Mouse (Mus musculus) hindbrain, embryonic 11.5 days (tissue): Measurements from ENCODE around the gene Pdzrn3. TPM values are rescaled to one million over a fixed set of nuclear protein-coding genes. Genes with fewer than 3 reads are reported as not detected.

Source experiments
- ATAC-seq: fragments of 200-750 bp; cut with Nextera tagmentation; 2 replicates; pipeline ENCODE4 v1.8.0; 2017; ENCODE audit warnings: mild to moderate bottlenecking, moderate TSS enrichment, moderate library complexity; ENCODE audit not compliant: low FRiP score
- DNase-seq: peaks from one replicate; pipeline ENCODE4 v3.0.0-alpha.2; 2015; ENCODE audit warnings: low spot score
- H3K27ac ChIP-seq: fragments of 300-500 bp; sonication (generic); 2 replicates; pipeline ENCODE4 v1.5.1; 2014; ENCODE audit warnings: mild to moderate bottlenecking, low read depth, low read length
- H3K27me3 ChIP-seq: fragments of 300-500 bp; sonication (generic); 2 replicates; pipeline ENCODE4 v1.6.1; 2014; ENCODE audit warnings: mild to moderate bottlenecking, low read length, moderate library complexity, mixed read lengths; ENCODE audit not compliant: control insufficient read depth, insufficient read depth
- H3K36me3 ChIP-seq: fragments of 300-500 bp; sonication (generic); 2 replicates; pipeline ENCODE4 v1.6.1; 2014; ENCODE audit warnings: mild to moderate bottlenecking, low read length, moderate library complexity, mixed read lengths; ENCODE audit not compliant: control insufficient read depth, insufficient read depth
- H3K4me1 ChIP-seq: fragments of 300-500 bp; sonication (generic); replicated peaks from 2 replicates; pipeline ENCODE4 v1.6.1; 2014; ENCODE audit warnings: low read length, mixed read lengths; ENCODE audit not compliant: control insufficient read depth, insufficient read depth
- H3K4me2 ChIP-seq: fragments of 300-500 bp; sonication (generic); replicated peaks from 2 replicates; pipeline ENCODE4 v1.6.1; 2014; ENCODE audit warnings: mild to moderate bottlenecking, low read depth, low read length
- H3K4me3 ChIP-seq: fragments of 300-500 bp; sonication (generic); 2 replicates; pipeline ENCODE4 v1.5.1; 2014; ENCODE audit warnings: low read depth, low read length
- H3K9ac ChIP-seq: fragments of 300-500 bp; sonication (generic); 2 replicates; pipeline ENCODE4 v1.6.1; 2014; ENCODE audit warnings: low read depth, low read length
- H3K9me3 ChIP-seq: fragments of 300-500 bp; sonication (generic); 2 replicates; pipeline ENCODE4 v1.6.1; 2016; ENCODE audit warnings: low read length; ENCODE audit not compliant: control insufficient read depth
- WGBS: fragments of 180-500 bp; shearing (Covaris S2); extraction: QIAGEN DNeasy Blood & Tissue Kit; methylation state at CpG from one replicate; pipeline ENCODE4 v1.1.7; 2014; 5-methylcytosine and 5-hydroxymethylcytosine counted together
- polyA plus RNA-seq: library from polyadenylated mRNA; unstranded; fragments of >200 nt; fragmentation: Nextera tagmentation; extraction: Ambion mirVana; gene quantifications from 2 replicates; pipeline ENCODE4 v1.2.1, GENCODE M21; 2014

Gene Pdzrn3
- polyA plus RNA-seq, 1 experiment from 2014 or later, result 20.5 TPM

- no peaks in the 10 kb centered on the region for H3K9me3 ChIP-seq
- WGBS, result 96% methylated on average over 5 of the region's 5 CpGs
- H3K9ac ChIP-seq, result no peak overlapping the region
- H3K27ac ChIP-seq, result no peak overlapping the region
- no peak overlapping the region for H3K4me2 ChIP-seq
- H3K36me3 ChIP-seq, result no peaks in the 10 kb centered on the region
- DNase-seq, result no peak
- no peaks in the 10 kb centered on the region for H3K27me3 ChIP-seq
- ATAC-seq, result no peak
- no peak overlapping the region for H3K4me3 ChIP-seq
- H3K4me1 ChIP-seq, result peaks cover 7% of the 10 kb centered on the region; the same call in 1 of the 2 replicates
Measured at GRCm38 (mm10) chr6:101259411-101259810, 118.3 kb downstream of the Pdzrn3 start.

DNA sequence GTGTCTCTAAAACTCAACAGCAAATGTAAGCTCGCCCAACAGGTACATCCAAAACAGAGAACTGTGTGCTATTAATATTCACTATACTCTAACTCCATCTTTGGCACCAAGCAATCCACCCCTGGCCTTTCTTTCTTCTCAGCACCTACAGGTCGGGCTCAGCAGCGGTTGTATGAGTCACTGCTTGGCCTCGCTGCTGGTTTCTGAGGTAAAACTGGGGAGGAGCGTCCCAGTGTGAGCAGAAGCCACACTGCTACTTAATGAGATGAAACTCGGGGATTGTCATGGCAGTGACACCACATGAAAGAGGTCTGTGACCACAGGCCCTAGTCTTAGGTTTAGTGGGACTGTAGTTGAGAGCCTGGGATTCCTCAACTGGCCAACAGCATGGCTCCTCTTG is 120.3 kb downstream of the Pdzrn3 start:
- H3K36me3 ChIP-seq, result no peaks in the 10 kb centered on the region
- 96% methylated on average over 6 of the region's 6 CpGs for WGBS
- ATAC-seq (no peak), DNase-seq (no peak)
- no peak overlapping the region for H3K9ac ChIP-seq
- peaks cover 5% of the 10 kb centered on the region; the same call in 1 of the 2 replicates for H3K4me1 ChIP-seq
- H3K4me3 ChIP-seq, result no peak overlapping the region
- no peaks in the 10 kb centered on the region for H3K9me3 ChIP-seq
- H3K27me3 ChIP-seq, result no peaks in the 10 kb centered on the region
- no peak overlapping the region for H3K4me2 ChIP-seq
- no peak overlapping the region for H3K27ac ChIP-seq

- H3K9me3 ChIP-seq, result no peaks in the 10 kb centered on the region
- H3K27me3 ChIP-seq, result no peaks in the 10 kb centered on the region
- H3K36me3 ChIP-seq, result no peaks in the 10 kb centered on the region
- peaks cover 15% of the 10 kb centered on the region for H3K4me1 ChIP-seq
- 31% methylated on average over 4 of the region's 4 CpGs for WGBS
- no peak overlapping the region for H3K4me2 ChIP-seq
- no peak overlapping the region for H3K9ac ChIP-seq
- ATAC-seq, result no peak
- H3K4me3 ChIP-seq, result no peak overlapping the region
- no peak for DNase-seq
- H3K27ac ChIP-seq, result no peak overlapping the region
Measured at GRCm38 (mm10) chr6:101254652-101255051, 123.0 kb downstream of the Pdzrn3 start.

- no peaks in the 10 kb centered on the region for H3K36me3 ChIP-seq
- H3K4me3 ChIP-seq, result no peak overlapping the region
- ATAC-seq, result no peak
- no peaks in the 10 kb centered on the region for H3K27me3 ChIP-seq
- no peak for DNase-seq
- no peak overlapping the region for H3K9ac ChIP-seq
- H3K27ac ChIP-seq, result no peak overlapping the region
- H3K4me1 ChIP-seq, result peaks cover 15% of the 10 kb centered on the region
- 35% methylated on average over 12 of the region's 12 CpGs for WGBS
- H3K4me2 ChIP-seq, result no peak overlapping the region
- no peaks in the 10 kb centered on the region for H3K9me3 ChIP-seq
Measured at GRCm38 (mm10) chr6:101251916-101252603, 125.6 kb downstream of the Pdzrn3 start.

DNA sequence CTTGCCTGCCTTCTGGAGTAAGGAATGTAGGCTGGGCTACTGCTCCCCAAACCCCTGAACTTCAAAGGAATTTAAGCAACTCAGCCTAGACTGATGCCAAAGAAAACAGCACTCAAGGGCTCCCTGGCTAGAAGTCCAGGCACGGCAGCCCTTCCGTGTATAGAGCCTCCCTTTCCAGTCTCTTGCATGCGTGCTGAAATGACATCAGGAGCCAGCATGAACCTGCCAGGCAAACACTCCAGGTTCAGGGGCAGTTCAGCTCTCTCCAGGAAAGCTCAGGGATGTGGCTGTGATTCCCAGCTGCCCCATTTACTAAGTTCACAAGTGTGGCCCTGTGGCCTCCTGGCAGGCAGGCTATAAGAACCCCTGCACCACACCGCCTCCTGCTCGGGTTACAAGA is 126.5 kb downstream of the Pdzrn3 start:
- ATAC-seq, result no peak; the same call in 1 of the 2 replicates

GRCm38 (mm10) chr6:101246137-101246536 is 131.6 kb downstream of the Pdzrn3 start:
- 75% methylated on average over 4 of the region's 4 CpGs for WGBS
- Histone ChIP-seq H3K4me3 (no peak overlapping the region), H3K4me1 (0 out of 2 replicates have a peak, but pooled peaks cover under 1% of the 10 kb centered on the region), H3K36me3 (no peaks in the 10 kb centered on the region), H3K27ac (no peak overlapping the region), H3K9me3 (no peaks in the 10 kb centered on the region), H3K27me3 (no peaks in the 10 kb centered on the region), H3K4me2 (no peak overlapping the region), H3K9ac (no peak overlapping the region)
- ATAC-seq (no peak; the same call in 1 of the 2 replicates), DNase-seq (no peak)

More for the DNA sequence above, 126.5 kb downstream of the Pdzrn3 start:
- Histone ChIP-seq H3K9ac (no peak overlapping the region), H3K9me3 (no peaks in the 10 kb centered on the region), H3K36me3 (no peaks in the 10 kb centered on the region), H3K4me3 (no peak overlapping the region), H3K27me3 (no peaks in the 10 kb centered on the region), H3K4me2 (no peak overlapping the region), H3K4me1 (peaks cover 15% of the 10 kb centered on the region), H3K27ac (no peak overlapping the region)
- DNase-seq, result no peak
- 30% methylated on average over 5 of the region's 5 CpGs for WGBS

DNA sequence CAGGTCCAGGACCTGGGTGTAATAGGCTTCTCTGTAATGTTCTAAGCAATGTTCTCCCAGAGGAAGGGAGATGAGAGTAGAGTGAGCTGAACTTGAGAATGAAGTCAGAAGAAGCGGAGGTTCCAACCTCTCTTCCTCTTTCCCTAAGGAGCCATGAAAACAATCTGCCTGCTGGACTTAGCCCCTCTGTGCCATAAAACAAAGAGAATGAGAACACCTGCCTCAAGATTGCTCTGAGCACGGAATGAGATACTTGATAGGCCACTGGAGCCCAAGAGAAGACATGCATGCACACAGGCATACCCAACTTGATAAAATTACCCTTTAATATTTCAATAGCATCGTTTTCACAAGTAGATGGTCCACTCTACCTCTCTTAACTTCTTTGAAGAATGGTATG is 133.3 kb downstream of the Pdzrn3 start:
- Histone ChIP-seq H3K4me2 (no peak overlapping the region), H3K4me3 (no peak overlapping the region), H3K4me1 (no peaks in the 10 kb centered on the region), H3K36me3 (no peaks in the 10 kb centered on the region), H3K9ac (no peak overlapping the region), H3K27me3 (no peaks in the 10 kb centered on the region), H3K27ac (no peak overlapping the region), H3K9me3 (no peaks in the 10 kb centered on the region)
- DNase-seq (no peak), ATAC-seq (no peak)
- 95% methylated on average over 3 of the region's 3 CpGs for WGBS

GRCm38 (mm10) chr6:101243189-101243815 is 134.4 kb downstream of the Pdzrn3 start:
- Histone ChIP-seq H3K27me3 (no peaks in the 10 kb centered on the region), H3K9ac (no peak overlapping the region), H3K4me1 (no peaks in the 10 kb centered on the region), H3K27ac (no peak overlapping the region), H3K4me3 (no peak overlapping the region), H3K9me3 (no peaks in the 10 kb centered on the region), H3K36me3 (no peaks in the 10 kb centered on the region), H3K4me2 (no peak overlapping the region)
- 85% methylated on average over 7 of the region's 7 CpGs for WGBS
- ATAC-seq, result no peak
- no peak for DNase-seq
